Mouse (Mus musculus): ENCODE data around the gene Pde4d. TPM values are rescaled to one million over a fixed set of nuclear protein-coding genes. Genes with fewer than 3 reads are reported as not detected.

Pde4d gene
- polyA plus RNA-seq, 1 experiment = 33.8 TPM

DNA sequence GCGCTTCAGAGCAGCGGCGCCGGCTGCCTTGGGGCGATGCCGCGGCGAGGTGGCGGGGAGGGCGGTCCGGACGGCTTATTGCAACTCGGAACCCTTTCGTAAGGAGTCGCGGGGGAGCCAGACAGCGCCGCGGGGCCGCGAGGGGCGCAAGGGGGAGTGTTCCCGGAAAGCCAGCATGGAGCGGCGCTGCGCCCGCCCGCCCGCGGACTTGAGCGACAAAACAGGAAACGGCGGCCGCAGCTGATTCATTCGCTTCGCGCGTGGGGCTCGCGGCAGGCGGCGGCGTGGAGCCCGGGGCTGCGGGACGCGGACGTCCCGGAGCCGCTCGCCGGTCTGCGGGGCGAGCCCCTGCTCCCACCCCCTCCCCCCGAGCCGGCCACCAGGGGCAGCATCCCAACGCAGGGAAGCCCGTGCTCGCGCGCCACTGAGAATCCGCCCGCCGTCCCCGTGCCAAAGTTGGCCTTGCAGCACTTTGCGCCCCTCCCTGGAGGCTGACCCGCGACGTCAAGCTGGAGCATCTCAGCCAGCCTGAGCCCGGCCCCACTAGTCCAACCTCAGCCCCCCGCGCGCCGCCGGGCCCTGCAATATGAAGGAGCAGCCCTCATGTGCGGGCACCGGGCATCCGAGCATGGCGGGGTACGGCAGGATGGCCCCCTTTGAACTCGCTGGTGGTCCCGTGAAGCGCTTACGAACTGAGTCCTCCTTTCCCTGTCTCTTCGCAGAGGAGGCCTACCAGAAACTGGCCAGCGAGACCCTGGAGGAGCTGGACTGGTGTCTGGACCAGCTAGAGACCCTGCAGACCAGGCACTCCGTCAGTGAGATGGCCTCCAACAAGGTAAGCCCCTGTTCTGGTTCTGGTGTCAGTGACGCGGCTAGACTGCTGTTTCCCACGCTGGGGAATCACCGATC, 1453.4 kb downstream of the Pde4d start:
- 3% methylated on average over 76 of the region's 91 CpGs for WGBS
- Histone ChIP-seq H3K4me3 (replicated peaks; ENCODE audit: insufficient read depth, low read depth, low read length) (peak overlapping the region; percentile 87), H3K27ac (ENCODE audit: insufficient read depth, low read length) (peak overlapping the region; percentile 88), H3K27me3 (ENCODE audit: control insufficient read depth, insufficient read depth, low read length) (no peaks in the 10 kb centered on the region), H3K4me1 (ENCODE audit: control insufficient read depth, insufficient read depth, low read length) (peaks cover 17% of the 10 kb centered on the region)
- TF ChIP-seq POLR2A (IDR thresholded peaks at IDR 0.05; ENCODE audit: borderline replicate concordance, insufficient read depth, low read length) (no peak), CTCF (IDR thresholded peaks at IDR 0.05; ENCODE audit: borderline replicate concordance, insufficient read depth, low read depth, low read length) (no peak; the same call in 1 of the 2 replicates)
- DNase-seq = peak; percentile 71 to 74

DNA sequence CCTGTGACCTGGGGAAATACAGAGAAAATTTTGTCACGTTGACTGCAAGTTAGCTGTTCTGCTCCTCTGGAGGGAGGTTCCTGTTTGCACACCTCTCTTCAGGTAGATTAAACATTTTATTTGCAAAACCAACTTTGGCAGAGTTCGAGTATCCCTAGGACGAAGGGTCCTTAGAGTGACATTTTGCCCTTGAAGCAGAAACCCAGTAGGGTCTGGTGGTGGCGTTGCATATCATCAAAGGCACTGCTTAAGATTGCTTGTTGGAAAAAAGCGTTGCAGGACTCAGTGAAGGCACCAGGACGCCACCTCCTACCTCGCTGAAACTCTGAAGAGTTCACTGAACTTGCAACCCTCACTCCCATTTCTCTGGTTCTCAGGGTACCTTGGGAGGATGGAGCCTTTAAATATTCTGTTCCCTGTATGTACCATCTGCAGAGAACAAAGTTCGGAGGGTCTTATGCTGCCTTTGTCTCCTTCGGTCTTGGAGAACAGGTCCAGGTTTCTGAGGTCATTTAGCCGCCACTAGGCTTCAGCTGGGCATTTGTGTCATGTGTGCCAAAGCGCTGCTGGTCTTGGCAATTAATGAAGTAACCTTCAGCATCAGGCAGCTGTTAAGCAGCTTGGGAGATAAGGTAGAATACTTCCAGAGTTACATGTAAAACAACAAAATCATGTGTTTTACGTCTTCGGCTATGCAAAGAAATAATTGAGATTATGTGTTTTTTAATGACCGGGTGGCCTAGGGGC, 1454.2 kb downstream of the Pde4d start:
- WGBS = 63% methylated on average over 14 of the region's 14 CpGs

DNA sequence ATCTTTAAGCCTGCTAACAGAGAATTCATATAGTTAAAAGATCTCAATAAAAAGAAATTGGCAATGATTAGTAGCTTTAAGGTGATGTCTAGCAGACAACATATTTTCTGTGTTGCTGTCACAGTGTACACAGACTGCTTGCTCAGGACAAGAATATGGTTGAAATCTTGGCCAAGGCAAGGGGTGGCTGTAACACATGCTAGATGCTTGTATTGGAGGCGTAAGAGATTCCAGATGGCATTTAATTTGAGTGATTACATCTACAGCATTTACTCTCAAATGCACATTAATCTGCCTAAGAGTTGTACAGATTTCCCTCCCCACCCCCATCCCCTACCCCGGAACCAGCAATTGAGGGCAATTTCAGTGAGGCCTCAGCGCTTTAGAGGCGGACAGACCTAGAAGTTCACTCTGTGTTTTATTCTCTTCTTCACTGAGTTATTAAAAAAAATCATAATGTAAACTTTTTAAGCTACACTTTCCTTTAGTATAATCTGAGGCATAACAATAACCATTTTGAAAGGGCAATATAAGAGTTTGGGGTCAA, 1456.7 kb downstream of the Pde4d start:
- Histone ChIP-seq H3K27me3 (ENCODE audit: control insufficient read depth, insufficient read depth, low read length) (no peaks in the 10 kb centered on the region), H3K4me1 (ENCODE audit: control insufficient read depth, insufficient read depth, low read length) (peaks cover 6% of the 10 kb centered on the region; the same call in 1 of the 2 replicates), H3K27ac (ENCODE audit: insufficient read depth, low read length) (no peak overlapping the region), H3K4me3 (replicated peaks; ENCODE audit: insufficient read depth, low read depth, low read length) (no peak overlapping the region)
- DNase-seq = no peak
- TF ChIP-seq POLR2A (IDR thresholded peaks at IDR 0.05; ENCODE audit: borderline replicate concordance, insufficient read depth, low read length) = no peak
- no peak for TF ChIP-seq CTCF (IDR thresholded peaks at IDR 0.05; ENCODE audit: borderline replicate concordance, insufficient read depth, low read depth, low read length)
- WGBS = 67% methylated on average over 4 of the region's 4 CpGs

More for the DNA sequence above, 1454.2 kb downstream of the Pde4d start:
- H3K27me3 ChIP-seq (ENCODE audit: control insufficient read depth, insufficient read depth, low read length) = no peaks in the 10 kb centered on the region
- DNase-seq = no peak
- H3K27ac ChIP-seq (ENCODE audit: insufficient read depth, low read length) = no peak overlapping the region
- H3K4me1 ChIP-seq (ENCODE audit: control insufficient read depth, insufficient read depth, low read length) = peaks cover 14% of the 10 kb centered on the region
- TF ChIP-seq CTCF (IDR thresholded peaks at IDR 0.05; ENCODE audit: borderline replicate concordance, insufficient read depth, low read depth, low read length) (no peak), POLR2A (IDR thresholded peaks at IDR 0.05; ENCODE audit: borderline replicate concordance, insufficient read depth, low read length) (no peak)
- peak overlapping the region; percentile 87 for H3K4me3 ChIP-seq (replicated peaks; ENCODE audit: insufficient read depth, low read depth, low read length)

- TF ChIP-seq CTCF (IDR thresholded peaks at IDR 0.05; ENCODE audit: borderline replicate concordance, insufficient read depth, low read depth, low read length) (peak; percentile 89), POLR2A (IDR thresholded peaks at IDR 0.05; ENCODE audit: borderline replicate concordance, insufficient read depth, low read length) (no peak)
- whole genome bisulfite sequencing = 37% methylated on average over 9 of the region's 9 CpGs
- Histone ChIP-seq H3K27me3 (ENCODE audit: control insufficient read depth, insufficient read depth, low read length) (no peaks in the 10 kb centered on the region), H3K4me3 (replicated peaks; ENCODE audit: insufficient read depth, low read depth, low read length) (no peak overlapping the region), H3K27ac (ENCODE audit: insufficient read depth, low read length) (no peak overlapping the region), H3K4me1 (ENCODE audit: control insufficient read depth, insufficient read depth, low read length) (peaks cover 6% of the 10 kb centered on the region; the same call in 1 of the 2 replicates)
- peak; percentile 71 to 80 for DNase-seq
Measured at GRCm38 (mm10) chr13:109907634-109908033, 1457.9 kb downstream of the Pde4d start.

DNA sequence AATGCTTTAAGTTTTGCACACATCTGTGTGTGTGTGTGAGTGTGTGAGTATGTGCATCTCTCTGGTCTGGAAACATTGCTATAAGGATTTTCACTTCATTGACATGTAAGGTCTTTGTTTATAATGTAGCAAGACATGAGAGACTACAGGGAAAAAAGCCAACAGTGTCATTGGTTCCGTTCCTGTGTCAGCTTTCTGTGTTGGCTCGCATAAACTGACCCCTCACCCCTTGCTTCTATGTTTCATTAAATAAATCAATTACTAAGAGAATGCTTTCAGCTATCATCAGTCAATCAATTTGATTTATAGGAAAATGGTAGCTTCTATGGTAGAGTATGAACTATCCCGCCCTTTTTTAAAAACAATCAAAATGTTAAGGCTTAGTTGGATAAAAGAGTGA, 1458.6 kb downstream of the Pde4d start:
- WGBS = 77% methylated on average over 3 of the region's 3 CpGs
- no peak for TF ChIP-seq CTCF (IDR thresholded peaks at IDR 0.05; ENCODE audit: borderline replicate concordance, insufficient read depth, low read depth, low read length)
- TF ChIP-seq POLR2A (IDR thresholded peaks at IDR 0.05; ENCODE audit: borderline replicate concordance, insufficient read depth, low read length) = no peak
- Histone ChIP-seq H3K27ac (ENCODE audit: insufficient read depth, low read length) (no peak overlapping the region), H3K4me1 (ENCODE audit: control insufficient read depth, insufficient read depth, low read length) (peaks cover 6% of the 10 kb centered on the region; the same call in 1 of the 2 replicates), H3K27me3 (ENCODE audit: control insufficient read depth, insufficient read depth, low read length) (no peaks in the 10 kb centered on the region), H3K4me3 (replicated peaks; ENCODE audit: insufficient read depth, low read depth, low read length) (no peak overlapping the region)
- DNase-seq = no peak

DNA sequence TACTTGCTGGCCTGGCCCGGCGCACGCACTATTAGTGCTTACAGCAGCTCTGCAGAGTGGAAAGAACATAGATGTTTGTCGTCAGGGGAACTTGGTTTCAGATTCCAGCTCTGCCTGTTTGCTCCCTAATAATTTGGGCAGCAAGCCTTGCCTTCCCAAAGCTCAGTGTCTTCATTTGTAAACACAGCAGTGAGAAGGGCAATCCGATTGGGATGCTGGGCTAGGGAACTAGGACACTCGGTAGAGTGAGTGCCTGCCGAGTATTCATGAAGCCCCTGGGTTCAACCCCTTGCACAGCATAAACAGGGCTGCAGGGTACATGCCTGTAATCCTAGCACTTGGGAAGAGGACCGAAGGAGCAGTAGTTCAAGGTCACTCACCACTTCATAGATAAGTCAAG, 1459.4 kb downstream of the Pde4d start:
- no peak for DNase-seq
- Histone ChIP-seq H3K27ac (ENCODE audit: insufficient read depth, low read length) (no peak overlapping the region), H3K27me3 (ENCODE audit: control insufficient read depth, insufficient read depth, low read length) (no peaks in the 10 kb centered on the region), H3K4me3 (replicated peaks; ENCODE audit: insufficient read depth, low read depth, low read length) (no peak overlapping the region), H3K4me1 (ENCODE audit: control insufficient read depth, insufficient read depth, low read length) (peaks cover 3% of the 10 kb centered on the region; the same call in 1 of the 2 replicates)
- TF ChIP-seq CTCF (IDR thresholded peaks at IDR 0.05; ENCODE audit: borderline replicate concordance, insufficient read depth, low read depth, low read length) (no peak), POLR2A (IDR thresholded peaks at IDR 0.05; ENCODE audit: borderline replicate concordance, insufficient read depth, low read length) (no peak)
- WGBS = 77% methylated on average over 8 of the region's 8 CpGs

DNA sequence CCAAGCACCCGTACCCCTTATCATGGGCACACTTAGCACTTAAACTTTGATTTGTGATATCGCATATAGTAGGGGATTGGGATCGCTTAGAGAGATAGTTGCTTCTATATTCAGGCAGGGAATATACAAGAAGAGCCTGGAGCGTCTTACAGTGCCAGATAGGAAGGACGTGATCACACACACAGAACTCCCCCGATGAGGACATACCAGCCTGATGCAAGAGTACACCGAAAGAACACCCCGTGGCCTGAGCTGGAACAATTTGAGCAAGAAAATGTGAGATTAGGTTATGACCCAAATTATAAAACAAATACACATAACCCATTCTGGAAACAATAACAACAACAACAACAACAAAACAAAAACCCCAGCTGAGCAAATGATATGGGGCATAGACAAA, 1461.2 kb downstream of the Pde4d start:
- no peak overlapping the region for H3K27ac ChIP-seq (ENCODE audit: insufficient read depth, low read length)
- H3K4me1 ChIP-seq (ENCODE audit: control insufficient read depth, insufficient read depth, low read length) = peaks cover 8% of the 10 kb centered on the region
- WGBS = 91% methylated on average over 8 of the region's 8 CpGs
- DNase-seq = no peak
- no peak for TF ChIP-seq CTCF (IDR thresholded peaks at IDR 0.05; ENCODE audit: borderline replicate concordance, insufficient read depth, low read depth, low read length)
- no peak for TF ChIP-seq POLR2A (IDR thresholded peaks at IDR 0.05; ENCODE audit: borderline replicate concordance, insufficient read depth, low read length)
- H3K4me3 ChIP-seq (replicated peaks; ENCODE audit: insufficient read depth, low read depth, low read length) = no peak overlapping the region
- H3K27me3 ChIP-seq (ENCODE audit: control insufficient read depth, insufficient read depth, low read length) = no peaks in the 10 kb centered on the region
